Mouse (Mus musculus) lung, postnatal 0 days (tissue): Measurements from ENCODE around the gene Atp1b1.

Experiments used
- CTCF ChIP-seq: IDR thresholded peaks from 2 replicates; pipeline ENCODE4 v1.5.1; 2016; ENCODE audit warnings: antibody characterized with exemption, mild to moderate bottlenecking
- EP300 ChIP-seq: IDR thresholded peaks from 2 replicates; pipeline ENCODE4 v1.6.1; 2016; ENCODE audit warnings: antibody characterized with exemption, mild to moderate bottlenecking, control low read depth

DNA sequence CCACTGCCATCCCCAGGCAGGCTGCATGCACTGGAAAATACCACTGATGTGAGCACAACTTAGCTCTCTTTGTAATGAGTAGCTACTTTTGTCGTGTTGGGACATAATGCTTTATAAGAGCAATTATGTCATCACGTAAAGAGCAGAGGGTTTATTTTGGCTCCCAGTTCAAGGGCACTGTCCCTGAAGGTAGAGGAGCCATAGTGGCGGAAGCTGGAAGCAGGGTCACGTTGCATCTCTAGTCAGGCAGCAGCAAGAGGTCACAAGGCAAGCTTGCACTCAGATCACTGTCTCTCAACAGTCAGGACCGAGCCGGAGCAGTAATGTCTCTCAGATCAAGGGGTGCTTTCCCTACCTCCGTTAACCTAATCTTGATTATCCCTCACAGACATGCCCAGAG, 30.4 kb downstream of the Atp1b1 start:
- TF ChIP-seq CTCF (no peak), EP300 (no peak)
